Mouse (Mus musculus) embryonic fibroblast, embryonic 13.5 days (primary cell): ENCODE data around the gene Tmem185b. TPM values are rescaled to one million over a fixed set of nuclear protein-coding genes. Genes with fewer than 3 reads are reported as not detected.

Source experiments
- H3K27ac ChIP-seq: 2 replicates; pipeline ENCODE4 v1.5.1; 2012; ENCODE audit warnings: low read length, control low read depth, inconsistent platforms; ENCODE audit not compliant: insufficient read depth
- H3K4me1 ChIP-seq: 2 replicates; pipeline ENCODE4 v1.6.1; 2011; ENCODE audit warnings: low read length; ENCODE audit not compliant: control insufficient read depth, insufficient read depth
- H3K4me3 ChIP-seq: 2 replicates; pipeline ENCODE4 v1.5.1; 2011; ENCODE audit warnings: mild to moderate bottlenecking, control low read depth, low read length; ENCODE audit not compliant: insufficient read depth
- CTCF ChIP-seq: IDR thresholded peaks from 2 replicates; pipeline ENCODE4 v1.5.1; 2011; ENCODE audit warnings: mild to moderate bottlenecking, control low read depth, low read length, moderate library complexity, borderline replicate concordance; ENCODE audit not compliant: insufficient read depth
- POLR2A ChIP-seq: IDR thresholded peaks from 2 replicates; pipeline ENCODE4 v1.6.1; 2011; ENCODE audit warnings: low read depth, mild to moderate bottlenecking, control low read depth, low read length, moderate library complexity
- polyA plus RNA-seq: library from polyadenylated mRNA; stranded (reverse); fragments of >200 nt; gene quantifications from 2 replicates; pipeline ENCODE4 v1.2.4, GENCODE M21; 2011; ENCODE audit warnings: low read depth; ENCODE audit not compliant: missing spikeins, insufficient read length

The Tmem185b gene
- polyA plus RNA-seq, 1 experiment, result 18.4 TPM

GRCm38 (mm10) chr1:119518060-119518459 is 7.9 kb upstream of the Tmem185b start:
- no peak overlapping the region for H3K4me3 ChIP-seq
- H3K4me1 ChIP-seq, result no peaks in the 10 kb centered on the region
- TF ChIP-seq POLR2A, result no peak
- TF ChIP-seq CTCF, result no peak
- H3K27ac ChIP-seq, result no peak overlapping the region

GRCm38 (mm10) chr1:119518786-119519185 is 7.2 kb upstream of the Tmem185b start:
- Histone ChIP-seq H3K27ac (no peak overlapping the region), H3K4me3 (no peak overlapping the region), H3K4me1 (no peaks in the 10 kb centered on the region)
- TF ChIP-seq CTCF, result no peak
- no peak for TF ChIP-seq POLR2A

- H3K4me3 ChIP-seq, result no peak overlapping the region
- TF ChIP-seq POLR2A, result no peak
Measured at GRCm38 (mm10) chr1:119519286-119519685, 6.7 kb upstream of the Tmem185b start.

GRCm38 (mm10) chr1:119521029-119521428 is 4.9 kb upstream of the Tmem185b start:
- H3K4me3 ChIP-seq, result no peak overlapping the region
- 0 out of 2 replicates have a peak, but pooled peaks cover 3% of the 10 kb centered on the region for H3K4me1 ChIP-seq
- no peak overlapping the region for H3K27ac ChIP-seq
- no peak for TF ChIP-seq POLR2A
- no peak for TF ChIP-seq CTCF

More at GRCm38 (mm10) chr1:119519286-119519685, 6.7 kb upstream of the Tmem185b start:
- H3K27ac ChIP-seq, result no peak overlapping the region
- H3K4me1 ChIP-seq, result no peaks in the 10 kb centered on the region

- Histone ChIP-seq H3K4me1 (0 out of 2 replicates have a peak, but pooled peaks cover 3% of the 10 kb centered on the region), H3K27ac (no peak overlapping the region), H3K4me3 (no peak overlapping the region)
- no peak for TF ChIP-seq CTCF
- TF ChIP-seq POLR2A, result no peak
Measured at GRCm38 (mm10) chr1:119521681-119522080, 4.3 kb upstream of the Tmem185b start.

- H3K4me3 ChIP-seq, result no peak overlapping the region
- no peak overlapping the region for H3K27ac ChIP-seq
- H3K4me1 ChIP-seq, result 0 out of 2 replicates have a peak, but pooled peaks cover 3% of the 10 kb centered on the region
- no peak for TF ChIP-seq POLR2A
- TF ChIP-seq CTCF, result no peak
Measured at GRCm38 (mm10) chr1:119522726-119523125, 3.2 kb upstream of the Tmem185b start.

GRCm38 (mm10) chr1:119523369-119523768 is 2.6 kb upstream of the Tmem185b start:
- Histone ChIP-seq H3K4me3 (no peak overlapping the region), H3K27ac (no peak overlapping the region), H3K4me1 (0 out of 2 replicates have a peak, but pooled peaks cover 3% of the 10 kb centered on the region)
- no peak for TF ChIP-seq CTCF
- TF ChIP-seq POLR2A, result no peak

- no peak for TF ChIP-seq CTCF
- TF ChIP-seq POLR2A, result no peak
- H3K27ac ChIP-seq, result no peak overlapping the region
- no peak overlapping the region for H3K4me3 ChIP-seq
- 0 out of 2 replicates have a peak, but pooled peaks cover 3% of the 10 kb centered on the region for H3K4me1 ChIP-seq
Measured at GRCm38 (mm10) chr1:119523826-119524225, 2.1 kb upstream of the Tmem185b start.

- 0 out of 2 replicates have a peak, but pooled peaks cover 3% of the 10 kb centered on the region for H3K4me1 ChIP-seq
- TF ChIP-seq CTCF (no peak), POLR2A (no peak)
- peak overlapping the region; percentile 2; the same call in 1 of the 2 replicates for H3K27ac ChIP-seq
- peak overlapping the region; percentile 38; the same call in 1 of the 2 replicates for H3K4me3 ChIP-seq
Measured at GRCm38 (mm10) chr1:119525004-119525444, 936 bp upstream of the Tmem185b start.

GRCm38 (mm10) chr1:119530941-119531340 is 5.0 kb downstream of the Tmem185b start:
- TF ChIP-seq POLR2A, result no peak
- no peak for TF ChIP-seq CTCF
- Histone ChIP-seq H3K27ac (no peak overlapping the region), H3K4me1 (no peaks in the 10 kb centered on the region)

GRCm38 (mm10) chr1:119532165-119532564 is 6.2 kb downstream of the Tmem185b start:
- H3K27ac ChIP-seq, result no peak overlapping the region
- no peak for TF ChIP-seq POLR2A
- no peak for TF ChIP-seq CTCF
- H3K4me1 ChIP-seq, result no peaks in the 10 kb centered on the region
- no peak overlapping the region for H3K4me3 ChIP-seq

More at GRCm38 (mm10) chr1:119530941-119531340, 5.0 kb downstream of the Tmem185b start:
- H3K4me3 ChIP-seq, result no peak overlapping the region
